Mouse (Mus musculus): ENCODE data around the gene Sobp.

Gene Sobp

GRCm38 (mm10) chr10:43171106-43171505 lies 3.2 kb downstream of the Sobp start:
- TF ChIP-seq GATA4 (IDR thresholded peaks at IDR 0.05; ENCODE audit: insufficient replicate concordance, low read length): no peak

GRCm38 (mm10) chr10:43168847-43169246 lies 5.5 kb downstream of the Sobp start:
- TF ChIP-seq GATA4 (IDR thresholded peaks at IDR 0.05; ENCODE audit: insufficient replicate concordance, low read length): no peak

- TF ChIP-seq GATA4 (IDR thresholded peaks at IDR 0.05; ENCODE audit: insufficient replicate concordance, low read length): no peak
Measured at GRCm38 (mm10) chr10:43166817-43167216, 7.5 kb downstream of the Sobp start.

GRCm38 (mm10) chr10:43166146-43166545 lies 8.2 kb downstream of the Sobp start:
- no peak for TF ChIP-seq GATA4 (IDR thresholded peaks at IDR 0.05; ENCODE audit: insufficient replicate concordance, low read length)

GRCm38 (mm10) chr10:43164406-43164805 lies 9.9 kb downstream of the Sobp start:
- no peak for TF ChIP-seq GATA4 (IDR thresholded peaks at IDR 0.05; ENCODE audit: insufficient replicate concordance, low read length)

GRCm38 (mm10) chr10:43162318-43162717 lies 12.0 kb downstream of the Sobp start:
- TF ChIP-seq GATA4 (IDR thresholded peaks at IDR 0.05; ENCODE audit: insufficient replicate concordance, low read length): no peak

- no peak for TF ChIP-seq GATA4 (IDR thresholded peaks at IDR 0.05; ENCODE audit: insufficient replicate concordance, low read length)
Measured at GRCm38 (mm10) chr10:43159333-43159732, 15.0 kb downstream of the Sobp start.

- no peak for TF ChIP-seq GATA4 (IDR thresholded peaks at IDR 0.05; ENCODE audit: insufficient replicate concordance, low read length)
Measured at GRCm38 (mm10) chr10:43158917-43159316, 15.4 kb downstream of the Sobp start.

GRCm38 (mm10) chr10:43155046-43155560 lies 19.2 kb downstream of the Sobp start:
- no peak for TF ChIP-seq GATA4 (IDR thresholded peaks at IDR 0.05; ENCODE audit: insufficient replicate concordance, low read length)

- TF ChIP-seq GATA4 (IDR thresholded peaks at IDR 0.05; ENCODE audit: insufficient replicate concordance, low read length): no peak
Measured at GRCm38 (mm10) chr10:43152643-43153042, 21.7 kb downstream of the Sobp start.

GRCm38 (mm10) chr10:43148456-43148855 lies 25.9 kb downstream of the Sobp start:
- TF ChIP-seq GATA4 (IDR thresholded peaks at IDR 0.05; ENCODE audit: insufficient replicate concordance, low read length): no peak

- no peak for TF ChIP-seq GATA4 (IDR thresholded peaks at IDR 0.05; ENCODE audit: insufficient replicate concordance, low read length)
Measured at GRCm38 (mm10) chr10:43143173-43143572, 31.2 kb downstream of the Sobp start.

GRCm38 (mm10) chr10:43134027-43134426 lies 40.3 kb downstream of the Sobp start:
- no peak for TF ChIP-seq GATA4 (IDR thresholded peaks at IDR 0.05; ENCODE audit: insufficient replicate concordance, low read length)

- no peak for TF ChIP-seq GATA4 (IDR thresholded peaks at IDR 0.05; ENCODE audit: insufficient replicate concordance, low read length)
Measured at GRCm38 (mm10) chr10:43128750-43129149, 45.6 kb downstream of the Sobp start.

GRCm38 (mm10) chr10:43124561-43124960 lies 49.8 kb downstream of the Sobp start:
- no peak for TF ChIP-seq GATA4 (IDR thresholded peaks at IDR 0.05; ENCODE audit: insufficient replicate concordance, low read length)

- TF ChIP-seq GATA4 (IDR thresholded peaks at IDR 0.05; ENCODE audit: insufficient replicate concordance, low read length): no peak
Measured at GRCm38 (mm10) chr10:43124156-43124555, 50.2 kb downstream of the Sobp start.

- no peak for TF ChIP-seq GATA4 (IDR thresholded peaks at IDR 0.05; ENCODE audit: insufficient replicate concordance, low read length)
Measured at GRCm38 (mm10) chr10:43123422-43123821, 50.9 kb downstream of the Sobp start.
